Mouse (Mus musculus) heart, embryonic 13.5 days (tissue): ENCODE measurements around the gene Gatb. TPM values are rescaled to one million over a fixed set of nuclear protein-coding genes. Genes with fewer than 3 reads are reported as not detected.

Experiments used
- ATAC-seq: fragments of 200-750 bp; cut with Nextera tagmentation; 2 replicates; pipeline ENCODE4 v1.8.0; 2017; ENCODE audit warnings: moderate TSS enrichment; ENCODE audit not compliant: insufficient number of reproducible peaks, low FRiP score, low TSS enrichment; ENCODE audit errors: extremely low read depth
- H3K27ac ChIP-seq: fragments of 300-500 bp; sonication (generic); replicated peaks from 2 replicates; pipeline ENCODE4 v1.5.1; 2015; ENCODE audit warnings: moderate library complexity, mild to moderate bottlenecking, inconsistent platforms
- H3K27me3 ChIP-seq: fragments of 300-500 bp; sonication (generic); replicated peaks from 2 replicates; pipeline ENCODE4 v1.6.1; 2015; ENCODE audit warnings: mild to moderate bottlenecking, inconsistent platforms
- H3K36me3 ChIP-seq: fragments of 300-500 bp; sonication (generic); 2 replicates; pipeline ENCODE4 v1.6.1; 2015; ENCODE audit warnings: mild to moderate bottlenecking, inconsistent platforms
- H3K4me1 ChIP-seq: fragments of 300-500 bp; sonication (generic); 2 replicates; pipeline ENCODE4 v1.6.1; 2015; ENCODE audit warnings: inconsistent platforms
- H3K4me2 ChIP-seq: fragments of 300-500 bp; sonication (generic); 2 replicates; pipeline ENCODE4 v1.6.1; 2015; ENCODE audit warnings: inconsistent platforms, mild to moderate bottlenecking, moderate library complexity
- H3K4me3 ChIP-seq: fragments of 300-500 bp; sonication (generic); 2 replicates; pipeline ENCODE4 v1.5.1; 2015; ENCODE audit warnings: moderate library complexity, mild to moderate bottlenecking, inconsistent platforms
- H3K9ac ChIP-seq: fragments of 300-500 bp; sonication (generic); 2 replicates; pipeline ENCODE4 v1.6.1; 2015; ENCODE audit warnings: inconsistent platforms, mild to moderate bottlenecking, moderate library complexity
- H3K9me3 ChIP-seq: fragments of 300-500 bp; sonication (generic); 2 replicates; pipeline ENCODE4 v1.6.1; 2016; ENCODE audit warnings: inconsistent platforms
- WGBS: fragments of 180-500 bp; shearing (Covaris S2); methylation state at CpG from one replicate; pipeline ENCODE4 v1.1.7; 2015; ENCODE audit warnings: mixed read lengths; 5-methylcytosine and 5-hydroxymethylcytosine counted together
- polyA plus RNA-seq: library from polyadenylated mRNA; unstranded; fragments of >200 nt; fragmentation: Nextera tagmentation; extraction: Ambion mirVana; gene quantifications from 2 replicates; pipeline ENCODE4 v1.2.1, GENCODE M21; 2015

Gatb gene
- polyA plus RNA-seq, 1 experiment from 2014 or later = 35.0 TPM

DNA sequence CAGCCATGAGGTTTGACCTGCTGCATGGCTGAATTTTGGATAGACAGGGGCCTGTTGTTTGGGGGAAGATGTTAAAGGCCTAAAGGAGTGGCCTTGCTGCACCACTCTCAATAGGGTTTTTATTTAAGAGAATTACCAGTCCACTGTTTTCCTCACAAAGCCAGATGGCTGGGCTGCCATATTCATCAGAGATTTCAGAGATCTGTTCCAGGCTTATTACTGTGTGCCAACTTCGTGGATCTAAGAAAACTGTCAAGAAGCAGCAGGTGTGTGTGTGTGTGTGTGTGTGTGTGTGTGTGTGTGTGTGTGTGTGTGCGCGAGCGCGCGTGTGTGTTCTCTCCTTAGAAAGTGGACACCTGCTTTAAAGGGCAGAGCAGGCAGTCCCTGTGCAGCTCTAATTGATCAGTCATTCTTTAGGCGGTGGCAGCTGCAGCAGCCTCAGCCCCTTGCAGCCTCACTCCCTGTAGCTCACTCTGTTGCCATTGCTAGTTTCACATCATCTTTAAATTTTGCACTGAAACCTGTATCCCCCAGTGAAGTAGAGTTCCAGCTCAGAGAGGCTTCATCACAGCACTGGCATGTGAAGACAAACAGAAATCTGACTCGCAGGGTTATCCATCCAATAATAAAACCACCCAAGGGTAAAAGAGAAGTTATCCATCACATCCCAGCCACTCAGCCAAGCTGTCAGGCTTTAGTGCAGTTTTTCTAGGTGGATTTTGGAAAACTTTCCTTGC is 60.6 kb downstream of the Gatb start:
- no peaks in the 10 kb centered on the region for H3K9me3 ChIP-seq
- H3K4me3 ChIP-seq = no peak overlapping the region
- ATAC-seq = no peak
- H3K4me2 ChIP-seq = no peak overlapping the region
- peaks cover 45% of the 10 kb centered on the region for H3K4me1 ChIP-seq
- H3K27ac ChIP-seq = 0 out of 2 replicates have a peak overlapping the region, but pooled peaks have one; percentile 3
- no peaks in the 10 kb centered on the region for H3K27me3 ChIP-seq
- no peak overlapping the region for H3K9ac ChIP-seq
- H3K36me3 ChIP-seq = no peaks in the 10 kb centered on the region
- 86% methylated on average over 8 of the region's 8 CpGs for WGBS

DNA sequence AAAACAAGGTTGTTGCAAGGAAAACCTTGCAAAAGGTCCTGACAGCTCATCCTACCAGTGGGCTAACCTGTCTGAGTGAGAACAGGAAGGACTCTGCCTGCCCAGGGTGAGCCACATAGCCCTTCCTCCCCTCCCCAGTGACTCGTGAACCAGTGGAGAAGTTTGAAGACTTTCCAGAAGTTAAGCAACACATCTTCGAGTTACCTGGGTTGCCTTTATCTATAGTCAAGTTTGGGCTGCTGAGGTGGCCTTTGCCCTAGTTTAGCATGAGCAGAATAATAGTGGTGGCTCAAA is 61.2 kb downstream of the Gatb start:
- H3K27ac ChIP-seq = 0 out of 2 replicates have a peak overlapping the region, but pooled peaks have one; percentile 3
- WGBS = 46% methylated on average over 2 of the region's 2 CpGs

DNA sequence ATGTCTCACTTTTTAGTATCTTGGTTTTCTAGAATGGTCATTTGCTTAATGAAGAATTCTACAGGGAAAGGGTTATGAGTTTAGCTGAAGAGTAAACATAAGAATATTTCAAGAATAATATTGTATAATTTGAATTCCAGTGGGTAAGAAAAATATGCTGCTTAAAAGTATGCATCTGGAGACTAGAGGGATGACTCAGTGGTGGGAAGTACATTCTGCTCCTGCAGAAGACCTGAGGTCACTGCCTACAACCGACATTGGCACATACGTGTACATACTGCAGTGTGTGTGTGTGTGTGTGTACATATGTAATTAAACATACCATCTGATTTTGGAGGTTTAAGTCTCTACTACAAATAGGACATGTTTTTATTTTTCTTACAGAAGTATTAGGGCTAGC is 61.7 kb downstream of the Gatb start:
- ATAC-seq = no peak
- WGBS = 85% methylated on average over 2 of the region's 2 CpGs
- H3K9me3 ChIP-seq = no peaks in the 10 kb centered on the region

More for the DNA sequence above, 61.2 kb downstream of the Gatb start:
- Histone ChIP-seq H3K4me3 (no peak overlapping the region), H3K9ac (no peak overlapping the region), H3K4me2 (no peak overlapping the region), H3K36me3 (no peaks in the 10 kb centered on the region), H3K4me1 (peaks cover 45% of the 10 kb centered on the region), H3K9me3 (no peaks in the 10 kb centered on the region), H3K27me3 (no peaks in the 10 kb centered on the region)
- ATAC-seq = no peak

DNA sequence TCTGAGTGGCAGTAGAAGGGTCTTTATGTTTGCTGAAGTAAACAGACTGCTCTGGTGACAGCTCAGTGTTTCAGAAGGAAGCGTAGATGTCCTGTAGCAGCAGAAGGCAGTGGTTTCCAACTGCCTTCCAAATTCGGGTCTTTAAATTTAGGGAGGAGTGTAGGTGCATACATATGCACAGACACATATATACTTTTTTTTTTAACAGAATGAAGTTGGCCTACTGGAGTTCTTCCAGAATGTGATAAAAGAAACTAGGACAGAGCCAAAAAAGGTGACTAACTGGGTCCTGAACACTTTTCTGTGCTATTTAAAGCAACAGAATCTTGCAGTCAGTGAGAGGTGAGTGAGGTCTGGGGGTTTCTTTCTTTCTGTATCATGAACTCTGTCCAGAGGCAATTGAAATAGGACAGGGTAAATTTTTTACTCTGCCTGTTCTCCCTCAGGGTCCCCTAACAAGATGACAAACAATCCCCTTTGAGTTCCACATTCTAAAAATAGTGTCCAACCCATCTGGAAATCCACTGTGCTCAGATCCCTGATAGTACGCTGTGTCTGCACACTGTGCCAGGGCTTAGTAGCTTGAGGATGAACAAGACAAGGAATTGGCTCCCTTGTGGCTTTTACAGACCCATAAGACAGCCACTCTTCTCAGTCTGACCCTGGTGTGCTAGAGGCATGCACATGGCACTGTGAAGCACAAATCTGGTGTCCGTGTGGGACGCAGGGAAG is 63.0 kb downstream of the Gatb start:
- H3K4me1 ChIP-seq = peaks cover 48% of the 10 kb centered on the region
- WGBS = 48% methylated on average over 5 of the region's 5 CpGs
- peak overlapping the region; percentile 97 for H3K27ac ChIP-seq
- H3K9me3 ChIP-seq = no peaks in the 10 kb centered on the region
- H3K4me2 ChIP-seq = peak overlapping the region; percentile 30
- H3K27me3 ChIP-seq = no peaks in the 10 kb centered on the region
- peak overlapping the region; percentile 57; the same call in 1 of the 2 replicates for H3K9ac ChIP-seq
- no peaks in the 10 kb centered on the region for H3K36me3 ChIP-seq
- no peak overlapping the region for H3K4me3 ChIP-seq
- ATAC-seq = no peak; the same call in 1 of the 2 replicates

More for the DNA sequence above, 61.7 kb downstream of the Gatb start:
- H3K27me3 ChIP-seq = no peaks in the 10 kb centered on the region
- no peak overlapping the region for H3K4me2 ChIP-seq
- H3K4me3 ChIP-seq = no peak overlapping the region
- H3K27ac ChIP-seq = 0 out of 2 replicates have a peak overlapping the region, but pooled peaks have one; percentile 97
- H3K36me3 ChIP-seq = no peaks in the 10 kb centered on the region
- no peak overlapping the region for H3K9ac ChIP-seq
- H3K4me1 ChIP-seq = peaks cover 45% of the 10 kb centered on the region

DNA sequence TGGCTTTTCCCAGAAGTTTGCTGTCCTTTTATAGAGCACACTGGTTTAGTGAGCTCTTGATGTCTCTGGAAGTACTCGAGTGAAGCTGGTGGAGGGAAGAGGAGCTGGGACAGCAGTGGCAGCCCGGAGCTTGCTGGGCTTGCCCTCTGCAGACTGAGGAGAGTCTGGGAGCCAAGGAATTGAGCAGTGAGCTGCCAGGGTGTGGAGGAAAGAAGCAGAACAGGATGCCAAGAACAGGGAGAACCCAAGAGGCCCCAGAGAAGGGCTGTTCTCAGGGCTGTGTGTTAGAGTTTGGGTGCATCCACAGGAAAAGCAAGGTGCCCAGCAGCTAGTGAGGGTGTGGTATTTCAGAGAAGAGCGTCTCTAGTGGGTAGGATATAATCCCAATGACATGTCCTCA is 67.8 kb downstream of the Gatb start:
- no peak overlapping the region for H3K9ac ChIP-seq
- H3K27ac ChIP-seq = no peak overlapping the region

DNA sequence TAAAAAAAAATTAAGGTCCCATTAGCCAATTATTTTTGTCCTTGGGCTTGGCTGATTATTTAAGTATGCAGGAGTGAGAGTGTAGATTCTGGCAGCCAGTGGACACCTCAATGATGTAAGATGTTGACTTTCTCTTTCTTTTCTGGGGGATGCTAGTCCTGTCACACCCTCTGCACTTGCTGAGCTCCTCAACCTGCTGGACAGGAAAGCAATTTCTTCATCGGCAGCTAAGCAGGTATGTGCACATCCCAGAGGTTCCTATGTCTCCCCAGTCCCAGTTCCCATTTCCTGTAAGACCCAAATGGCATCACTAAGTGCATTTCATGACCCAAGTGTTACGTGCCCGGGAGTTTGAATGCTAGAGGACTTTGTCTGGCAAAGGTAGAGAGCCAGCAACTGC is 70.9 kb downstream of the Gatb start:
- H3K9me3 ChIP-seq = no peaks in the 10 kb centered on the region
- H3K4me2 ChIP-seq = no peak overlapping the region
- H3K9ac ChIP-seq = no peak overlapping the region
- no peaks in the 10 kb centered on the region for H3K27me3 ChIP-seq
- no peak overlapping the region for H3K27ac ChIP-seq
- H3K4me1 ChIP-seq = peaks cover 11% of the 10 kb centered on the region
- no peak overlapping the region for H3K4me3 ChIP-seq
- ATAC-seq = no peak
- WGBS = 89% methylated on average over 3 of the region's 3 CpGs
- peaks cover 9% of the 10 kb centered on the region; the same call in 1 of the 2 replicates for H3K36me3 ChIP-seq

More for the DNA sequence above, 67.8 kb downstream of the Gatb start:
- Histone ChIP-seq H3K4me1 (peaks cover 18% of the 10 kb centered on the region), H3K4me2 (no peak overlapping the region), H3K27me3 (no peaks in the 10 kb centered on the region), H3K9me3 (no peaks in the 10 kb centered on the region), H3K4me3 (no peak overlapping the region), H3K36me3 (peaks cover 4% of the 10 kb centered on the region; the same call in 1 of the 2 replicates)
- WGBS = 65% methylated on average over 3 of the region's 3 CpGs
- ATAC-seq = no peak

DNA sequence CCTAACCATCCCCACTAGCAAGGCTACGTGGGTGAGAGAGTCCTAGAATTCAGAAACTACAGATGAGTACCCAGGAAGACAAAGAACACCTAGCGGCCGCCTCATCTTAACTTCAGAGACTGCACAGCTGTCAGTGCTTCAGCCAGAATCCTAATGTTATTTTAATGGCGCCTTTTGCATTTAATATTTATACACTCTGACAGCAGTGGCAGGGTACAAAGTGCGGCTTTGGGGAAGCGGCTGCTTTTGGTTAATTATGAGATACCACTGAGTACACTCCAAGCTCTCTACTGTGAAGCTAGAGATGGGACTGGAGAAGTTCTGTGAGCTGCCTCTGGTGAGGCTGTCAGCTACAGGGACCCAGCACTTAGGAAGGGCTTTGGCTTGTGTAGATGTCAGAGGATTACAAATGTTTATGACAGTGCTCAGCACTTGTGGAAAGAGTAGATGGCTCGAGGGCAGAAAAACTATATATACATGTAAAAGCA is 71.6 kb downstream of the Gatb start:
- WGBS = 74% methylated on average over 7 of the region's 7 CpGs
- no peaks in the 10 kb centered on the region for H3K9me3 ChIP-seq

DNA sequence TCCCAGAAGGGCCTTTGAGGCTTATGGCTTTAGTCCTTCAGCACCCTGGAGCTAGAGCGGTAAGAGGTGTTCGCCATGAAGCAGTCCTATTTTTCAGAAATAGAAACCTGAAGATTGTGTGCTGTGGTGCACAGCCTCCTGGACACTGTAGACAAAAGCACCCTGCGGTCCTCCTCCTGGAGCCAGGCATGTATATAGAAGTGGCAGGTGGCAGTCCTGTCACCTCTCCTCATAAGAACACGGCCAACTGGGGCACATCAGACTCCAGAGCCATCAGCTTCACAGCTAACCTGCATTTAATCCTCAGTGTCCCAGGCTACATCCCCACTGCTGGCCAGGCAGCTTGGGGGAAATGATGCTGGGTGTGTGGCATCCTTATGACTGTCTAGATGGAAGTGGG is 75.3 kb downstream of the Gatb start:
- no peak for ATAC-seq
- H3K36me3 ChIP-seq = peaks cover 12% of the 10 kb centered on the region; the same call in 1 of the 2 replicates

More for the DNA sequence above, 71.6 kb downstream of the Gatb start:
- Histone ChIP-seq H3K27ac (peak overlapping the region; percentile 21; the same call in 1 of the 2 replicates), H3K4me2 (no peak overlapping the region), H3K4me1 (peaks cover 11% of the 10 kb centered on the region), H3K9ac (0 out of 2 replicates have a peak overlapping the region, but pooled peaks have one; percentile 9), H3K27me3 (no peaks in the 10 kb centered on the region), H3K4me3 (no peak overlapping the region), H3K36me3 (peaks cover 9% of the 10 kb centered on the region; the same call in 1 of the 2 replicates)
- ATAC-seq = no peak

DNA sequence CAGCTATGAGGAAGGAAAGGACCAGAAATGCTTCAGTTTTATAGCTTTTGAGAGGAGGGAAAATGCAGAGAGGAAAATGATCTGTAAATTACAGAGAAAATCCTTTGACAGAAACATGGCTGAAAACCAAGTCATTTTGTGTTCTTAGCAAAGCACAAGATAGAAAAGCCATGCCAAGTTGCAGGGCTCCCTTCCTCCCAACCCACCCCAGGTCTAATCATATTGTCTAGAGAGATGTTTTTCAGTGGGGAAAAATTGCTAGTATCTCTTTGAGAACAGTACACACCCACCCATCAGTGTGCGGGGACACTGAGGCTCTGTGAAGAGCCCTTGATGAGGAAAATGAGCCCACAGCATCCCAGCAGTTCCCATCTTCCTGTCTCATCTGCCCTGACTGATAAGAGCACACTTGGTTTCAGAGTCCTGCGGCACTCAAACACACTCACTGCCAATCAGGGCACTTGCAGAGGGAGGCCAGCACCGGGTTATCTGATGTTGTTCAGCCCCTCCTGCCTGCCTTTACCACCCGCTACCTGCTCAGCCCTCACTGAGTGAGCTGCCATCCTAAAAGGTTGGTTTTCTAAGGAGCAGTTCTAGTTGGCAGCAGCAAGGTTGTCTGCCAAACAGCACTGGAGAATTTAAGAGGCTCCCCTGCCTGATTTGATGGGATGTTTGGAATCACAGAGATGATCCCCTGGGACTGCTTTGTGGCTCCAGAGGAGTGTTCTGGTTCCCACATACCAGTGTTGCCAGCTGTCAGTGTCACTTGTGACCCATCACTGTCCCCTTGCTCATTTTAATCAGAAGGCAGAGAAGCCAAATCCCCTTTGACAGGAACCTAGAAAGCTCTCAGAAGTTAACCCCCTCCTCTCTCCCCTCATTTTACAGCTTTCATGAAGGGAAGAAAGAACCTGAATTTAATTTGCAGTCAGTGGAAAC is 79.1 kb downstream of the Gatb start:
- H3K4me1 ChIP-seq = peaks cover 32% of the 10 kb centered on the region
- H3K4me2 ChIP-seq = peak overlapping the region; percentile 33
- H3K27ac ChIP-seq = peak overlapping the region; percentile 13; the same call in 1 of the 2 replicates
- H3K4me3 ChIP-seq = no peak overlapping the region
- peaks cover 12% of the 10 kb centered on the region for H3K36me3 ChIP-seq
- no peak for ATAC-seq
- no peaks in the 10 kb centered on the region for H3K9me3 ChIP-seq
- WGBS = 28% methylated on average over 4 of the region's 4 CpGs
- H3K9ac ChIP-seq = peak overlapping the region; percentile 50
- H3K27me3 ChIP-seq = no peaks in the 10 kb centered on the region

More for the DNA sequence above, 75.3 kb downstream of the Gatb start:
- Histone ChIP-seq H3K4me1 (peaks cover 29% of the 10 kb centered on the region), H3K27ac (no peak overlapping the region), H3K9me3 (no peaks in the 10 kb centered on the region), H3K27me3 (no peaks in the 10 kb centered on the region), H3K4me2 (no peak overlapping the region), H3K9ac (no peak overlapping the region), H3K4me3 (no peak overlapping the region)
- 76% methylated on average over 4 of the region's 4 CpGs for WGBS

DNA sequence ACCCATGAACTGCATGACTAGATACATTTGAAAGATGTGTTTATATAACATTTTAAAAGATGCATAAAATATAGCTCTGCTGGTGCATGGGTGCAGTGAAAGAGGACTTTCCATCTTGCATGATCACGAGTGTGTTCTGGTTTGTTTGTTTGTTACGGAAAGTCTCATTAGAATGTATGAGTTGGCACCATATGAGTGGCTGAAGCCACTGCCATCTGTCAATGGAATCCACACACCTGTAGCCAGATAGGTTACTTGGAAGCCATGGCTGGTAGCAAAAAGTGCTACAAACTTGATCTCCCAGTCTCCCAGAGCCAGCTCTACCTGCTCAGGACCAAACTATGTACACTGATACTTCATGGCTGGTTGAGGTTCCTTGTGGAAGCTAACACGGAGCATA is 81.6 kb downstream of the Gatb start:
- ATAC-seq = no peak
- WGBS = 91% methylated on average over 3 of the region's 3 CpGs
- Histone ChIP-seq H3K9me3 (no peaks in the 10 kb centered on the region), H3K36me3 (peaks cover 12% of the 10 kb centered on the region), H3K4me3 (no peak overlapping the region), H3K9ac (no peak overlapping the region), H3K27ac (no peak overlapping the region), H3K4me1 (peaks cover 51% of the 10 kb centered on the region), H3K4me2 (no peak overlapping the region), H3K27me3 (no peaks in the 10 kb centered on the region)
